Mouse (Mus musculus) right cerebral cortex, adult 18-20 months (tissue): ENCODE results near the gene Vstm4.

Source experiments
- DNase-seq: peaks from one replicate; pipeline ENCODE4 v3.0.0; 2022; ENCODE audit warnings: mixed read lengths

The Vstm4 gene

DNA sequence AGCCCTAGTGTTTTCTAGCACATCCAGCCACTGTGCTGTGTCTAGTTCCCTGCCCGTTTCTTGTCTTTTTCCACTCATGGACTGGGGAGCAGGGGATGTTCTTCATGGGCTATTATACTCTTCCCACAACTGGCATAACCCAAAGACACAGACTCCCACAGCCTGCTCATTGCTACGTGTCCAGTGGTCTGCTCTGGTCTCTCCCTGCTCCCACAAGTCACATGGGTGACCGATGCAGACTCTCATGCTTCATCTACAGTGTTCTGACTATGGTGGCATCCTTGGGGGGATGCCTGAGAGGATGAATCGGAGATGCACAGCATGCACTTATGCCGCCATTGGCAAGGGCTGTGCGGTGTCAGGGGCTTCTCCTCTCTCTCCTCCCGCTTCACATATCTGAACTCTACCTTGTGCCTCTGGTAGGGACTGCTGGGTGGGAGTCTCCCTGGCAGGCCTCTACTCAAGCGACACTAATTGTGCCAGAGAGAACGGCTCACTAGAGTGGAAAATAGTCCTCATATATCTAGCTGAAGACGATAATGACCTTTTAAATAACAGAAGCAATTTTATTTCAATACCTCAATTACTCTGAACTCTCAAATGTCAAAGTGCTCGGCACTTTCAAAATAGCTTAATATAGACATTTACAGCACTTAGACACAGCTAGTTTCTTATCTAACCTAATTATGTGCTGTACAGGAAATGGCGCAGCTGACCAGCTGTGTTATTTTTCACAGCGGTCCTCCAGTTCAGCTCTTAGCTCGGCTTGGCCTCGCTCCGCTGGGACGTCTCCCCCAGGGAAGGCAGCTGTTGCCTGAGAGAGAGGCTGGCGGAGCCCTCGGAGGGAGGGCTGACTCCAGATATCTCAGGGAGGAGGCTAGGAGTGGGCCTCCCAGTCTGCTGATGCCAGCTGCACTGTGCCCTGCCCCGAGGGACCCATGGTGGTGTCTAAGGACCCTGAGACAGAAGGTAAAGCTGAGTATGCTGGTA is 94.1 kb downstream of the Vstm4 start:
- DNase-seq, result no peak

DNA sequence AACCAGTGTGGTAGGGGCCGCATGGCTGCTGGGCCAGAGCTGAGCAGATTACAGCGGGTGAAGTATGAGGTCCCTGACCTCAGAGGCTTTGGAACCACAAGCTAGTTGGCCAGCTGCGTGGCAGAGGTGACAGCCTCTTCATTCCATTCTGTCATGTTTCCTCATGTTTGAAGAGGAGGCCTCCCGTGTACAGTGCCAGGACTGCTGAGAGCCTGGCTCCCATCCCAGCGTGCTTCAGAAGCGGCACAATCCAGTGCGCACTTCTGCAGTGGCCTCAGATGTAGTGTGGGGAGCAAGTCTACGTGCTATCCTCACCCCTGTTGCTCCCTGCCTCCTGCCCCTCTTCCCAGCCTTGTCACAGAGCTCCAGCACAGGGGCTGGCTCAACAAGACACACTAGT is 99.9 kb downstream of the Vstm4 start:
- peak; percentile 19 for DNase-seq

DNA sequence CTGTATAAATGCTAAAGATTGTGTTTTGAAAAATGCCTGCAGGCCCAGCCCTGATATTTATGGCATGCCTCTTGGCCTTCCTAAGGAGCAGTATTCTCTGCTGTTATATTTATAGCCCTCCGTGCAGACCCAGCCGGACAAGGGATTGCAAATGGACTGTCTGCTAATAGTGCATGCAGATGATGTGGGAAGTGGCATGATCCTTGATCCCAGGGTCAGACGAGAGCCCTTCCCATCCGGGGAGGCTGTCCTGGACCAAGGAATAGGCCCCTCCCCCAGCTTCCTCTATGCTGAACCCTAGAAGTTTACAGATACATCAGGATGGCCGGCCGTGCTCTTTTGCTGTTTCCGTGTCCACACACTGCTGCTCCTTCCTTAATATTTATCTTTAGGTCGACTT is 102.1 kb downstream of the Vstm4 start:
- DNase-seq, result no peak

DNA sequence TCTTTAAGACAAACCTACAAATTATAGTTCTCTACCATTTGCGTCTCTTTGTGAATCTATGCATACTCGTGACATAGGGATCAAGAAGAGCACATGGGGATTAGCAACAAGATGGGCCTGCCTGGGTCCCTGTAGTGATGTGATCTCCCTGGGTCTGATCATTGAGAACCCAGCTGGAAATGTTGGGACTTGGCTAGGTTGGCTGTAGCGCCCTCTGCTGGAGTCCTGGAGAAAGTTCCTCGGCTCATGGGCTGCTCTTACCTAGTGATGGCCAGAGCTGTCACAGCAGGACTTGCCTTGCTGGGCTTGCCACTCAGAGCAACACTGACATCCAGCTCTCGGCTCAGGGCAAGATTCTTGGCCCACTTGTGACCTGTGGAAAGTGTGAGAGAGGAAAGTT is 103.9 kb downstream of the Vstm4 start:
- DNase-seq, result peak; percentile 66

DNA sequence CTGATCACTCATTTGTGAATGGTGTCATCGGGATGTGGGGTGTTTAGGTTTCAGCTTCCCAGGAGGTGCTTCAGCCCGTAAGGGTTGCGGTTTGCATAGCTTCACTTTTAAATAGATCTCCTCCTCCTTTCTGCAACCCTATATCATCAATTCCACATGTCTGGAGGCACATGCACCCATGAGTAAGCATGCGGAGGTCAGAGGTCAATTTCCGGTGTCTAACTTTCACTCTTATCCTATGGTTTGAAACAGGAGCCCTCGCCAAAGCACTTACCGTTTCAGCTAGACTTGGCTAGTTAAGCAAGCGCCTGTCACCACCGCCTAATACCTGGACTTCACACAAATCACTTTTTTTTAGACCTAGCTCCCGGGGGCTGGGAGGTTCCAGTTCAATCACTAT is 108.2 kb downstream of the Vstm4 start:
- no peak for DNase-seq

DNA sequence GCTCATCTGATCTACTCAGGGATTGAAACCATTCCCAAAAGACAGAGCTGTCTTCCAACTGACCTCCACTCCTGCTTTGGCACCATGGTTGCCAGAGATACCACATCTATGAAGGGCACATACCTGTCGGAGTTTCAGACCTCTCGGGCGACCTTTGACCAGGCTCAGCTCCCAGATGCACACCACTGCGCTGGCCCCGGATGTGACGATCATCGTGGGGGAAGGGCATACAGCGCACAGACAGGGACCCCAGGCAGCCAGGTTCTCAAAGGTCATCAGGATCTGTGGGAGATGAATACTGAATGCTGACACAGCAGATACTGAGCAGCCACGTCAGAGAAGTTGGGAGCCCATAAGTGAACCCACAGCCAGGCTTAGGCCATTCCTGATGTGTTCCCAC is 114.1 kb downstream of the Vstm4 start:
- DNase-seq, result no peak

DNA sequence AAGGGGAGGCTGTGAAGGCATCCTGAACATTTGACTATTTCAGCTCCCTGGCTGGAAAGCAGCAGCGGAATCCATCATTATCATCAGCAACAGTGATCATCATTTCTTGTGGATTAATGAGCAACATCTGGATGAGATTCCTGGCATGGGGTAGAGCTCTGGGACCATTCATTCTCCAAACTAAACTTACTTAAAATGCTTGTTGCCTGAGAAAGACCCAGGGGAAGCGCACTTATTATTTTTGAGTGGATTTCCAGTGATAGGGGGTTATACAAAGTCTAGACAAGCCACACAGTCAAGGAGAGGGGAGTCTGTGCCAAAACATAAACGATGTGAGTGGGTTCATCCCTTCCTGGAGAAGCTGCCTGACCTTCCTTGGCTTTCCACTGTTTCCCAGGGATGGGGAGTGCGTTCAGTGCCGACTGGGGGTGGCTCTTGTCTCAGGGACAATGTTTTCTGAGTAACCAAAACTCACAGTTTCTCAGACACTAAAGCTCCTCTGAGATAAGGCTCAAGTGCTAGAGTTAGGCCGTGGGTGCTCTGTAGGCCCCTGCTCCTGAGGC is 127.7 kb downstream of the Vstm4 start:
- DNase-seq, result no peak

DNA sequence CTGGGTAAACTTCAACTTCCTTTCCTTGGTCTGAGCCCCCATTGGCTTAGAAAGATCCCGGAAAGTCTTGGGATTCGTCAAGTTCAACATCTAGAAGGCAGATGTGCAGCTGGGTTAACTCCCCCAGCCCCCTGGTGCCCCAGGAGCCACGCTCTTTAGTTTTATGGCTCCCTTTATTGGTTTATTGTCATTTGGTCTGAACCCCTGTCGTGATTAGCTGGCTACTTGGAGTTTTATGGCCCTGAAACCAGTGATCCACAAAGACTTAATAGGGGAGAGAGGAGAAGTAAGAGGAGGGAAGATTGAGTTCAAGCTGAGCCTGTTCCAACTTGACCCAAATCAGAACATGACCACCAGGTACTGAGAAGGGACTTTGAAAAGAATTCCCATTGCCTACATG is 130.1 kb downstream of the Vstm4 start:
- DNase-seq, result no peak
